Mouse (Mus musculus) 3T3-L1 (cell line): ENCODE measurements at regions not wholly inside any gene's neighbourhood (a gene's known extent, or its start where the extent isn't known, plus 50 kb on each side); places are given as distances from the start of the nearest gene placed in this dataset.

Source experiments
- DNase-seq: peaks from one replicate; pipeline ENCODE4 v3.0.0-alpha.2; 2015; ENCODE audit warnings: low read depth, low spot score

DNA sequence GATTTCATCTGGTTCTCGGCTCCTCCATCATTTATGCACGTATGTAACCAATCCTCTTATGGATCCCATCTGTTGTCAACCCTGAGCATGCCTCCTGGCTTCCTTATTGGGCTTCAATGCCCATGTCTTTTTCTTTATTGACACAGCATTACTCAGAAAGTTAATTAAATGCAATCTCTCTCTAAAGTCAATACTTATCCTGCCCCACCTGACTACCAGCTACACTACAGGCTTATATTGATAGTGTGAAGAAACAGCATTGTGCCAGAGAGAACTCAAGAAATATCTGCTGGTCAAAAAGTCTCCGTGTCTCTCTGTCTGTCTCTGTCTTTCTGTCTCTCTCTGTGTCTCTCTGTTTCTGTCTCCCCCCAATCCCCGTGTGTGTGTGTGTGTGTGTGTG is 194.7 kb upstream of the Rfx3 start:
- no peak for DNase-seq

DNA sequence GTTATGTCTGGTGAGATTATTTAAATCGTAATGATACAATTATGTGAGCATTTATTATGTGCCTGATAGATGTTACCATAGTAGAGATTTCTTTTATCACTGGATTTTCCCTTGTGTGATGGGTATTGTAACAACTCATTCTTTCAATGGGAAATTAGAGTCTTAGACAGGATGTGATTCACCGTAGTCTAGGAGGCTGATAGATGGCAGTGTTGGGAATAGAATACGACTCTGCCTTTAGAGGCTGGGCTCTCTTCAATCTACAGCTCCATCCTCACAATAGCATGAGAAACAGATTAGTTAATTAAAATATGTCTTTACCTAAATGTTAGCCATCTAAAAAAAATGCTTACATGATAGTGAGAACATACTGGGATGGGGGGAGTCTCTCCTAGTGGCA is 192.8 kb upstream of the Rfx3 start:
- DNase-seq, result peak; percentile 23

DNA sequence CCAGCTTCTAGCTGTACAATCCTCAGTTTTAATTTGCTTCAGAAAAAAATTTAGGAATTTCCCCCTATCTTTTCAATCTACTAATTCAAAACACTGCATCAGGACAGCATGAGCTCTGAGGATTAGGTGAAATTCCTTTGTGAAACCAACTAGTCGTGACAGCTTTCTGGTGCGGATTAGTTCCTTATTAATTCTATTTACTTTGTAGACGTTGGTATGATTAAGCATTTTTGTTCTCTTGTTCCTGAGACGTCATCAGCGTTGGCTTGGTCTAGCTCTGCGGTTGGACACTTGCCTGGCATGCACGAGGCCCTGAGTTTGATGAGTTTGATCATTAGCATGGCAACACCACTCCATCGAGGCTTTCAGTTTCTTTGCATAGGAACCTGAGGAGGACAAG is 188.4 kb upstream of the Rfx3 start:
- no peak for DNase-seq

DNA sequence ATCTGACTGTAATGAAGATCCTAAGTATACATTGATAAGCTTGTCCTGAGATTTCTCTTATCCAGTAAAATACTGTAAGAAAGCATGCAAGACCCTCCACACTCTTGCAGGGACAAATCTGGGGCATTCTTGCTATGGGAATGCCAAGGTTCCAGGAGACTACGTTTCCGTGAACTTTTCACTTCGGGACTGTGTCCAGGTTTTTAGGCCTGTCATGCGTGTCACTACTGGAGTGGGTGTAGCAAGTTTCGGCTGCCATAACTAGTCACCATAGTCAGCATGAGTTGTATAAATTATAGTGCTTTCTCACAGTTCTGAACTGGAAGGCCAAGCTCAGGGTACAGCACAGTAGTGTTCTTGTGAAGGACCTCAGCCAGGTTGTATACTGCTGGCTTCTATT is 185.9 kb upstream of the Rfx3 start:
- no peak for DNase-seq

DNA sequence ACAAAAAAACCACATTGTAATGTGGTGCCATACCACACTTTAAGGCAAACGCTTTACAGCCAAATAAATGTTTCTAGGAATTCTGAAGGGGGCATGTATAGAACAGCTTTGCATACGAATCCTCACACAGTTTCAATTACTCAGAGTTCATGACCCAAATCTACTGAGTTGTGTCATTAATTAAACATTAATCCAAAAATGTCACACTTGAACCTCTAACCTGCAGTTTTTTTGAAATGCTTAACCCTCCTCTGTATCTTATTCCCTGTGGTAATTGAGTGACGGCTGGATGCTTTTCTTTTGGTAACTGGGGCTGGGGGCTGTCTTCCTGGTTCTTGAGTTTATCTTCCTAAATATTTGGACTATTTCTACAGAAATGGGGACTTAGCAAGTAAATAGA is 181.3 kb upstream of the Rfx3 start:
- no peak for DNase-seq

DNA sequence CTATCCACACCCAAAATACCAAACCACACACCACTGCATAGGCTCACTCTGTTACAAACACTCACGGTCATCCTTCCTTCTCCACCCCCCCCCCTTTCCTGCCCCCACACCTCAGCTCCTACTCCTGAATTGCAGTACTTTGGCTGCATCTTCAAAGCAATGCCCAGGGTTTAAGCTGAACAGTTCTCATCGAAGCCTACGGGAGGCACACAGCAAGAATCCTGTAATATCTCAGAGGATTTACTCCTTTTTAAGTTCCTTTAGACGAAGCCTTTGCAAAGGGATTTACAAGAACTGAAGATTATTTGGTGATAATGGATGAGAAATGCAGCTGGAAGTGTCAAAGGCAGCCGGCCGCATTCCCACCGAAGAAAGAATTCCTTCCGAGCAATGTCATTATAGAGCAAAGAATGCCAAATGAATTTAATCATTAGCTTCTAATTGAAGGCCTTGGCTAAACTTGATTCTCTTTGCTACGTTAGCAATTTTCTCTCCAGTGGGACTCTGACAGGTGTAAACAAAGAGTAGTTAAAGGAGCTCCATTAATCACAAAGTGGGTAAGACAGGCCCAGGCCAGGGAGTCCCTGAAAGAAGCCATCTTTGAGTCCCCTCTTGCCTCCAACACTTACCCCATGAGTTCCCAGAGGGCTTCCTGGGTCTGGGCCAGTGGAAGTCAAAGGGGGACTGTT is 180.6 kb upstream of the Rfx3 start:
- no peak for DNase-seq

DNA sequence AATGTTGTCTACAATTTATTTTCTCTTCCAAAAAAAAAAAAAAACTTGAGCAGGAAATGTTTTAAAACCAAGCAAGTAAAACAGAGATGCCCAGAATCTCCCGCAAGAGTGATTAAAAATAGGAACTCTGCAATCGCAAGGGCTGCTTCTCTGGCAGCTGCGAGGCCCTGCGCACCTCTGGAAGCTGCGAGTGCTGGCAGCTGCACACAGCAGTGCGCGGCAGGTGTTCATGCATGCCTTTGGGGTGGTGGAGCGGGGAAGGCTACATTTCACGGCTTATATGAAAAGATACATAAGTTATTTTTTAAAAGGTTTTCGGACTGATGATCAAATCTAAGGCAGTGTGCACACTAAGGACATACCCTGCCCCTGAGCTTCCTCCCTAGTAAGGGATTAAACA is 179.3 kb upstream of the Rfx3 start:
- DNase-seq, result no peak

DNA sequence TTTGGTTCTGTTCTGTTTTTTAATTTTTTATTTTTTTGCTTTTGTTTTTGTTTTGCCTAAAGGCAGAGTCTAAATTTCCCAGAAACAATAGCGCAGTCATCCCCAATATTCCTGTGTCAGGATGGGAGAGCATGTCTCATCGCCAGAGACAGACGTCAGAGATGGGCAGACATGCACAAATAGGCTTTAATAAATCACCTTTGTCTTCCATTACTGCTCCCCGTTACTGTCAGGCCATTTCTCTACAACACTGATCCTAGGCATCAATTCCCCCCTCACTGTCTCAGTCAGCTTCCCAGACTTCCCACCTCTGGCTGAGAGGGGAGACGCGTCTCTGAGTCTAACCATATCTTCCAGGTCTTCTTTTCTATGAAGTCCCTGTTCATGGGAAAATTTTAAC is 177.4 kb upstream of the Rfx3 start:
- DNase-seq, result no peak

DNA sequence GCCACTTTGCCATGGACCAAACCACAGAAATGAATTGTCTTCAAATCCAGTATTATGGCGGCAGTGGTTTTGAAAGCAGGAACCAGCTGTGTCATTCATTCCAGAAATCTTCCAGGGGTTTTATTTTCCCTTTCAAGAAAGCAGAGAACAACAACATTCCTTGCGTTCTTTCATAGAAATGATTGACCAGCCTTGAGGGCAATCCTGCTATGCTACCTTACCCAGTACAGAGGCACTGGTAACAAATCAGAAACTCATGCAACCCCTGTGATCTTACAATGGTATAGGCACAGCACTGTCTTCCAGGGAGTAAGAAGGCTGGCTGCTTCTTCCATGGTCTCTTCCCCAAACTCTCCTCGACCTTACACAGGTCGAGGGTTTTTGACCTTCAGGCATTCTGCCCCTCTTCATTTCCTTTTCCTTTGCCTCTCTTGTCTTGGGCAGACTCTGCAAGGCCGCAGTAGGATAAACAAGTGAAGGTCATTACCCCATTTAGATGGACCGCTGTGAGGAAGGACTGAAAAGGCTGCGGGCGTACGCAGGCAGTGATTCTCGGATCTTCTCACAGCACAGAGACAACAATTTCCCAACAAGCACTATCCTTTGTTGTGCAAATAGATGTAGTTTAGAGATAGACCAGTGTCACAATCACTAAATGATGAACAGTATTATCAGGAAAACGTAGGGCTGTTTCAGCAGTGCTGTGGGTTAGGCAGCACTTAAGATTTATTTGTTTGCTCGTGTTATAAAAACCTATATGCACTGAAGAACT is 171.6 kb upstream of the Rfx3 start:
- DNase-seq, result no peak

DNA sequence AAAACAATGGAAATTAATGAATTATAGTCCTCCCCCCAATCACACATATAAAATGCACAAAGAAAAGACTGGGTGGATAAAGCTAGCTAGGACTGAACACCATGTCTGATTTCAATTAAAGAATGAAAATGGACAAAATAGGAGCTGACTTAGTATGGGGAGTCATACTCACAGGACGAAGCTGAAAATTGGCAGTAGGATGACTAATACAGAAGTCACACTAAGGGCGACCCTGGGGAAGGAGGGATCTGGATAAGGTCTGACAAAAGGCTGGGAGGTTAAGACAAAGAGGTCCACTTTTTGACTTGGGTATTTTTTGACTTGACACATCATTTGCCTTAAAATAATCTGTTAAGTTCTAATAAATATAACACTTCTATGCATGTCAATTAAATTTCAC is 170.2 kb upstream of the Rfx3 start:
- DNase-seq, result peak; percentile 54

DNA sequence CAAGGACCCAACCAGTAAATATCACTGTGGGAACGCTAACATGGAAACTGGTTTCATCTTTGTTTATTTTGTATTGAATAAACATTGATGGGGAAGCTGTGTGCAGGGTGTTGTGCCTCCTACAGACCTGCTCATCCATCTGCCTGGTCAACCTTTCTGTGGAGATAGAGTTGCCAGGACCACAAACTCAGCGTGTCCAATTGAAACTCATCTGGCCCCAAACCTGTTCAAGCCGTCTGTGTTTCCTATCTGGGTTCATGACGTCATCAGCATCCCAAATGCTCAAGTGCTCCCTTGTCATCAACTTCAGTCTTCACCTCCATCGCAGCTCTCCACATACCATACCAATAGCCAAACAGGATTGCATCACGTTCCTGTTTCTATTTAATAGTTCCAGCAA is 167.1 kb upstream of the Rfx3 start:
- no peak for DNase-seq

DNA sequence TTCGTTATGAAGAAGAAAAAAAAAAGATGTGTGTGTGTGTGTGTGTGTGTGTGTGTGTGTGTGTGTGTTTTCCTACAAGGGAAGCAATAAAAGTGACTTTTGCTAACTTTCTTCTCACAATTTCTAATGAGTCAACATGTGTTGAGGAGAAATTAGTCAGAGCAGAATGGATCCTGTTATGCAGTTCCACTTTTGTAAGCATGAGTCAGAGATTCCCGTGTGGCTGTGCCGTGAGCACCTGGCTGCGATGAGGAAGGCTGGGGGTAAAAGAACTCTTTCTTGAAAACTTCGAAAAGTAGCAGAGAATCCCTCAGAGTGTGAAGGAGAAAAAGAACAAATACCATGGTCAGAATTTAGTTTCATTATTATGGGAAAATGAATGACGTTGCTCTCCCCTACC is 165.9 kb upstream of the Rfx3 start:
- peak; percentile 52 for DNase-seq

DNA sequence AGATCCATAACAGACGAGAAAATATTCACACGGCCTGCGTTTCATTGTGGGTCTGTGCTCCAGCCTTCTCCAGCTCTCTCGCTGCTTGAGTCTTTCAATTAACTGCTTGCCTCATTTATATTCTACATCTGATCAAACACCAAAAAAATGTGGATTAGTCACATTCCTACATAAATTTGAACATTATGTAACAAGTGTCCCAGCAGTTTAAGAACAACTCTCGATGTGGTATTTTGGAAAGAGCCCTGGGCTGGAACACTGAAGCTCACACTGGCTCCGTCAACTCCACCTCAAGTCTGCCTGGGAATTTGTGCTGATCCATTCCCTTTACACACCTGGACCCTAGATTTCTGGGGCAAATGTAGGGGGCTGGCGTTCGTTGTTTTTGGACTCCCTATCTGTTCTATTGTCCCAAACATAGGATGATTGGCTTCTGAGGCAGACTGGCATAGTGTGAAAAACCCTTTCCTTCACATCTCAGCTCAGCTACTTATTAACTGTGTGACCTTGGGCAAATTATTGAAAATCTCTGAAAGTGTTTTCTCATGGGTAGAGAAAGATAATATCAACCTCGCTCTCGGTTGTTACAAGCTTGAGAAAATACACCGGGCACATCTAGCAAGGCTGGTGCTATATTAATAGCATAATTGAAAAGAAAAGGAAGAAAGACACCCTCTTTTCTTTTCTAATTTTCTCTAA is 161.0 kb upstream of the Rfx3 start:
- DNase-seq, result no peak

DNA sequence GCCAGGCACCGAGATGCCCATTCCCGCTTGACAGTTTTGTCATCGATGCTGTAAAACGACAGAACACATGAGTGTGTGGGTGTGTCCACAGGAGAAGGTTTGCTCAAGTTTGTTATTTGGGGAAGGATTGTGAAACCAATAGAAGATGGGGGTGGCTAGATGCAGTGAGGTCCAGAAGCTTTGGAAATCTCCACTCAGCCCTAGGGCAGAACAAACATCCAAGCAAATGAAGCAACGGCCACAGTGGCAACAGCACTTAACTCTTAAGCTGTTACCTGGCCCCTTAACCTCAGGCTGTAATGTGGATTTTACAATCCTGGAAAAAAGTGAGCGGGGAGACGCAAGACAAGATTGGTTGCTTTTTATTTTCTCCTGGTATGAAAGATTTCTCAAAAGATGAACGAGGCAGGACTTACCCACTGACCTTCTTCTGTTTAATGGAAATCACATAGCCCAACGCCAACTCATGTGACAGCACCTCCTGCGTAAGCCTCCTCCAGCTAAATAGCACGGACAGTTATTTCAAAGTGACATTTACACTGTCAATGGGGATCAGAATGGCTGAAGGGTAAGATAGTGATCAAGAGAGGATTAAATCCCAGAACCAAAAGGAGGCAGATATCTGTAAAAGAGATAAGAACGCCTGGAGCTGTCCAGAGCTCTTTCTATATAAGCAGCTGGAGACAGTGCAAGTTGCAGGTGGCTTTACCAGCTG is 156.6 kb upstream of the Rfx3 start:
- no peak for DNase-seq

DNA sequence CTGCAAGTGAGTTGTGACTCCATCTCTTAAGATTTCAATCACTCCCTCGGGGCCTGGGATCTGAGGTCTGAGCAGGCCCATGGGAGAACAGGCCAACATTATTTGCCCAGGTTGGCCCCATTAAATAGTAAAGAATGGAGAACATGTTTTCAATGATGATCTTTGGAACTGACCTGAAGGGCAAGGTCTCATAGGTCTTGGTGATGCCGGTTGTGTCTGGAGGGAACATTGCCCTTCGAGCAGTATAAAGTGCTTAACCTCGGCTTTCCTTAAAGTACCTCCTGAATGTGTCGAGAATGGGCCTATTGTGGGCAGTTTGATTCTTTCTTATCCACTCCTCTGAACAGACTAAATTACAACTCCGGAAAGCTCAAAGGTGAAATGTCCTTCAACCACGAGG is 155.7 kb upstream of the Rfx3 start:
- no peak for DNase-seq

DNA sequence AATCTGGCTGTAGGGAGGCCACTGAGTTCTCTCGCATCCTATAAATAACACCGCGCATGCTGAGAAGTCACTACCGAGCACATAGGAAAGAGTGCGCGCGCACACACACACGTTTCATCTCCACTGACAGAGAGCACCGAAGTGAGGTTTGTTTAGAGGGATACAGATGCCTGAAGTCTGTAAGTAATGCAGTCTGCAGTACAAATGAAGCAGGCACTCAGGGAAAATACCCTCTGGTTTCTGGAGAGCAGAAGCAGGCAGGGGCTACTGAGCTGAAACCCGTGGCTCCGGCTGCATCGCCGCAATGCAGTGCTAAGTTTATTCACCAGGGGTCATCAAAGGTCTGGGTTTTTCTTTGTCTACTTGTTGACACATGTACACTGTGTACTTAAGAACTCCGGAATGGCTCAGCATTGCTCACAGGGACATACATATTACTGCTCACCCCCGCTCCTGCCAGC is 155.0 kb upstream of the Rfx3 start:
- peak; percentile 68 for DNase-seq

DNA sequence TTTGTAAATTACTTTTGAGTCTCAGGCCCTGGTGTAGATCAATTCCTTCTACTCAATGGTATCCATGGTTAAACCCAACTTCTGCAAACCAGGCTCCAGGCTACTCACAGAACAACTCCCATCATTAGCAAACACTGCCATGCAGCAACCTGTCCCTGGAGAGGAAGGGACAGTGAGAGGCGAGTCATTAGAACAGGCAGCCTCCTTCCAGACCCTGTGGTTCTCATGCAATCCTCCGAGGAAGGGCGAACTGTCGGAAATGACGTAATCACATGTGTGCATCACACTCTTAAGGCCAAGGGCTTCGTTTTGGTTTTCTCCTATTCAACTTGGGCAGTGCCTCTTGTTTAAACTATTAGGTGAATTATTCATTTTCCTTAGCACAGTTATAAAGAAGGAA is 152.2 kb upstream of the Rfx3 start:
- DNase-seq, result no peak

DNA sequence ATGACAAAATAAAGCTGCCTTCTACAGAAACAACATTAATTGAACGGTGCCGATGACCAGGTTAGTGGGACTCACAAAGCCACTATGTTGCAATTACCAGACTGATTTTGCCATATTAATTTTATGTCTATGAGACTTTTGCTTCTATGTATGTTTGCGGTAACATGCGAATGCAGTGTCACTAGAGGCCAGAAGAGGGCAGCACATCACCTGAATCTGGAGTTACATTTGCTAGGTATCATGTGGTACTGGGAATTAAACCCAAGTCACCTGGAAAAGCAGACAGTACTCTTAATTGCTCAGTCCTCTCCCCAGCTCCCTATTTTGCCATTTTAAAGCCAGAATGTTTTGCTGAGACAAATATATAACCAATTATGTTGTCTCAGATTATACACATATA is 149.6 kb upstream of the Rfx3 start:
- peak; percentile 48 for DNase-seq

DNA sequence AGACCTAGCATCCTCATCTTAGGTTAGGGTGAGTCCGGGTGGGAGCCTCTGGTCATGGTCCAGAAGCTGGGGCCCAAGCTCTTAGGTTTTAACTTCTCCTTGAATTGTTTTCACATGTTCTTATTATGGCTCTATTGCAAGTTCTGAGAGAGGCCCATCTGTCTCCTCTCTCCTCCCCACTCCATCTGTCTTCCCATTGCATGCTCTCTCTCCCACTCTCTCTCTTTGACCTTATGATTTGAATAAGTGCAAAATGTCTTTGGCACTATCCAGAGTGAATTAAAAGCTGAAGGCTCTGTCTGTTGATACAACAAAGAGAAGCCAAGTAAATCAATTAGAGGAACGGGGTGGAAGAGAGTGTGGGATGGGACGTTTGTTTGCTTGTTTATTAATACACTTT is 146.2 kb upstream of the Rfx3 start:
- no peak for DNase-seq

DNA sequence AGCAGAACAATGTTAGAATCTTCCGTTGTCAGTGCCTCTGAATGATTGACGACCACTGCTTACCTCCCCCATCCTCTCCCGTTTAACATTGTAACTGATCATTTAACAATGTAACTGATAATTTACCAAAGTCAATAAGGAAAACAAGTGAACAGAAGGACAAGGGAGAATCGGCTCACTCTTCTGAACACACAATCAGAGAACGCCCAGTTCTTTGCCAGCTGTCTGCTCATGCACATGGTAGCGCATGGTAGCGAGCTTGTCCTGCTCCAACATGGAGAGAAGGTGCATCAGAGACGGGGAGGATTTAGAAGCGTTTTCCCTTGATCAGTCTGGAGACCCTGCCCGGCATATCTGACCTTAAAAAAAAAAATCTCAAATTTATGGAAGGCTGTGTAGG is 126.6 kb upstream of the Rfx3 start:
- no peak for DNase-seq

DNA sequence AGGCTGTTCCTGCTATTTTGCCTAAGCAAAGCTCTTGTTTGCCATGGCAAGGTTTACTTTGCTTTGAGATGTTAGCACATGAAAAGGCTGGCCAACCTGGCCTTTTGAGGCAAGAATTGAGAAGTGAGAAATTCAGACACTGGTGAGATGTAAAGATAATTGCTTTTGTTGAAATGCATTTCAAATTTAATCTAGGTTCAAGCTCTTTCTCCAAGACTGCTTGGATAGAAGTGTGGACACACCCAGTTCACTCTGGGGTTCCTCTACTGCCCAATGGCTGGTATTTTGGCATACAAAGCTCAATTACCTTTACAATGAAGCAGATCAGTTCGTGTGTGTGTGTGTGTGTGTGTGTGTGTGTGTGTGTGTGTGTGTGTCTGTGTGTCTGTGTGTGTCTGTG is 123.8 kb upstream of the Rfx3 start:
- DNase-seq, result no peak
